Mouse (Mus musculus): ENCODE measurements at regions not wholly inside any gene's neighbourhood (a gene's known extent, or its start where the extent isn't known, plus 50 kb on each side); places are given as distances from the start of the nearest gene placed in this dataset.

- DNase-seq (ENCODE audit: extremely low read depth, low read depth, low spot score), result no peak
Observed at GRCm38 (mm10) chr1:24832246-24832645, 153.8 kb downstream of the Lmbrd1 start.

DNA sequence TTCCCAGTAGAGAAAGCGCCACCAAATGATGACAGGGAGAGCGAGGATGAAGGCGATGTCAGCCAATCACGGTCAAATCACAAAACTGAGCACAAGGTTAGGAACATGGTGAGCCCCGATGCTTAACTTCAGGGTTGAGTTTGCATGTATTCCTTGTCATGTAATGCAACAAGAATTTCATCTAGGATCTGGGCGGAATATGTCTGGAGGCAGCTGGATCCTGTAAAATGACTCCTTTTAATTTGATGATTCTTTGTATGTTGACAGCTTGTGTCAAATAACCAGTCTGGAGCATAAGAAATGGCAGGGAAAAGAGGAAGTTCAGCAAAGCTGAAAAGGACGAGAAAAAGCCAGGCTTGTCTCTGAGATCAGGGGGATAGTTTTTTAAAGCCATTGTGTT, 188.4 kb downstream of the Lmbrd1 start:
- no peak for DNase-seq (ENCODE audit: extremely low read depth, low read depth, low spot score)

GRCm38 (mm10) chr1:24869772-24870171, 191.3 kb downstream of the Lmbrd1 start:
- DNase-seq (ENCODE audit: extremely low read depth, low read depth, low spot score), result peak; percentile 3

DNA sequence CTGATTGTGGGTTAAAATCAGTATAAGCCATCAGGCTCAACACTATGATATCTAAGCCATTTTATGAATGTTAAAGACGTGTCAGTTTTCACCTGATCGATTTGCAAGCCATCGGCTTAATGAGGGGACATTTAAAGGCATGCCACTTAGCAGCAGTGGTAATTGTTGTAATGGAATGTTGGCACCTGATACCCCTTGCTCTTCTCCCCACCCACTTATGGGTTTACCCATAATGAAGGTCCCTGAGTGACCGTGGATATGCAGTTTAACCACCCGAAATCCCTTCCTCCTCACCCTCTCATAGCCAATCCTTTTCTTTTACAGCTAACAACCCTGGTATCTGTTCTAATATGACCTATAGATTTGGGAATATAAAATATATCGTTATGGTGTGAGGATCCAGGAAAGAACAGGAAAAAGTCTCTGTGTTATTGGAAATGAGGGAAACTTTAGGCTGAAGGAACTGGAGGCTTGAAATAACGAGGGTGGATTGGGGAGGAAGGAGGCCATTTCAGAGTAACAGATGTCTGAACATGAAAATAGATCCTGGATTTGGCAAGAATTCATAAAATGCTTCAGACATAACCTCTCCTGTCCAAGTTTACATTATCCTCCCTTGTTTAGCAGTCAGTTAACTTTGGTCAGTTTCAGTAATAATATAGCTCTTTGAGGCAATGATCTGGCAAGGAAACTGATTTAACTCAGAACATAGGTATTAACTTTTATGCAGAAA, 192.4 kb downstream of the Lmbrd1 start:
- DNase-seq (ENCODE audit: extremely low read depth, low read depth, low spot score), result no peak

DNA sequence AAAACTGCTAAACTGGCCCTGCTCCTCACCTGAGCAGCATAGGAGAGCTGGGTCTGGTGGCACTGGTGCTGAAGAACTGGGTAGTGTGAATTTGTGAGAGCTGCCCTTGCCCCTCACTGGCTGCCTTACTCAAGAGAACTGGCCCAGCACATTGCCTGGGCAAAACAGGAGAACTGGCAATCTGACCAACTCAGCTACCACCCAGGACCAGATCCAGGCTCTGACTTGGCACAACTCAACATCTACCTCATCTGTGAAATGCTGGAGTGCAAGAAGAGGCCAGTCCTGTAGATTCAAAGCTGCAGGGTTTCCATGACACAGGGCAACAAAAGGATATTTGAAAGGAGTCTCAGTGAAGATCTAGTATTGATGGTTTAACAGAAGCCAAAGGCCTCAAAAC, 198.6 kb downstream of the Lmbrd1 start:
- DNase-seq (ENCODE audit: extremely low read depth, low read depth, low spot score), result no peak

GRCm38 (mm10) chr1:24883638-24884037, 205.2 kb downstream of the Lmbrd1 start:
- no peak for DNase-seq (ENCODE audit: extremely low read depth, low read depth, low spot score)

DNA sequence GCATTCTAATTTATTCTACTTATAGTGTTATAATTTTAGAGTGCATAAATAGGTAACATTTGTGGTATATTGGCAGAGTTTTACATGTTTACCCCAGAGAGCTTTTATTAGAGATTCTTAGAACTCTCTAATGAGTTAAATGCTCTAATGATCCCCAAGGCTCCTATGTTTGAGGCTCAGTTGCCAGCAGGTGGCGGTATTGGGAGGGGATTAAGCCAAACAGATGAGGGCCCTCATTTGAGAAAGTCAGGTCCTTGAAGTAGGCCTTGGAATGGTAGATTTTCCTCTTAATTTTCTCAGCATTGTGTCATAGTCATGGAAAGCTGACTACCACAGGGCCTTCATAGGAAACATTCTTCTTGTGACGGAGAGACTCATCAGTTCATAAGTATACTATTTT, 222.8 kb downstream of the Lmbrd1 start:
- no peak for DNase-seq (ENCODE audit: extremely low read depth, low read depth, low spot score)

- DNase-seq (ENCODE audit: extremely low read depth, low read depth, low spot score), result no peak
Observed at GRCm38 (mm10) chr1:24938303-24939263, 260.2 kb downstream of the Lmbrd1 start.

GRCm38 (mm10) chr1:24942757-24943296, 264.4 kb downstream of the Lmbrd1 start:
- no peak for DNase-seq (ENCODE audit: extremely low read depth, low read depth, low spot score)

GRCm38 (mm10) chr1:24943451-24943850, 265.0 kb downstream of the Lmbrd1 start:
- no peak for DNase-seq (ENCODE audit: extremely low read depth, low read depth, low spot score)

- no peak for DNase-seq (ENCODE audit: extremely low read depth, low read depth, low spot score)
Observed at GRCm38 (mm10) chr1:24972681-24973080, 294.3 kb downstream of the Lmbrd1 start.

- no peak for DNase-seq (ENCODE audit: extremely low read depth, low read depth, low spot score)
Observed at GRCm38 (mm10) chr1:25008456-25009169, 330.2 kb downstream of the Lmbrd1 start.

GRCm38 (mm10) chr1:25012754-25013153, 334.3 kb downstream of the Lmbrd1 start:
- DNase-seq (ENCODE audit: extremely low read depth, low read depth, low spot score), result no peak
